Mouse (Mus musculus) c-Kit-positive CD71-positive TER-119-positive erythroid progenitor cells, embryonic 14.5 days (primary cell): ENCODE measurements around the gene Rpa1.
A peak's percentile ranks its signal among the peaks of the same experiment; 100 is the strongest.
"Not testable (repeated sequence)": the region's sequence is repeated elsewhere in the genome, so short reads cannot be mapped to it uniquely, and the experiment has no call there.

ENCODE experiments used
- DNase-seq: peaks from one replicate; pipeline ENCODE4 v3.0.0-alpha.2; 2013; ENCODE audit warnings: low spot score

Rpa1 gene

DNA sequence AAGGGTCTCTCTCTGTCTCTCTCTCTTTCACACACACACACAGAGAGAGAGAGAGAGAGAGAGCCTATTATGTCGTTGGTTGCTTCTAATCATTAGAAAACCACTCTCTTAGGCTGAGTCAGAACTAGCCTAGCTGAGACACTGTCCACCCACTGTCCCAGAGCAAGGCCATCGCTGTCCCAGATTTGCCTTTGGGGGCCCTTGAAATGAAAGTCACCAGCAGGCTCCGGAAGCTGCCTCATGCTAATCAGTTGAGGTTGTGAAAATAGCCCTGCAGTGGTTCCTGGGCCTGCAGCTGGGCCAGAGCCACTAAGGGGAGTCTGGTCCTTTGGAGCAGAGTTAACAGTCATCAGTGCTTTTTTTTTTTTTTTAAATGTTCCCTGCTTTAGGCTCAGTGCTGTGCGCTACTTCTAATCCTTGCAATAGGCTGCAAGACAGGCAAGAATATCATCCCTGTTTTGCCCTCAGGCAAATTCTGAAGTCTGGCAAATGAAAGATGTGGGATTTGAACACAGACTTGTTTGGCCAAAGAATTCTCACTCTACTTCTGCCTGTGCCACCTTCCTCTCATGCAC, 62.1 kb downstream of the Rpa1 start:
- no peak for DNase-seq

DNA sequence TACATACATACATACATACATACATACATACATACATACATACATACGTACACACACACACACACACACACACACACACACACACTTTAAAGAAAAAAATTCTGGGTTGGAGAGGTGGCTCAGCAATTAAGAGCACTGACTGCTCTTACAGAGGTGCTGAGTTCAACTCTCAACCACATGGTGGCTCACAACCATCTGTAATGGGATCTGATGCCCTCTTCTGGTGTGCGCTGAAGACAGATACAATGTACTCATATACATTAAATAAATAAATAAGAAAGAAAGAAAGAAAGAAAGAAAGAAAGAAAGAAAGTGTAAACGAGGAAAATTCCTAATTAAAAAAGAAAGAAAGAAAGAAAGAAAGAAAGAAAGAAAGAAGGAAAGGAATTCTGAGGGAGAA, 64.3 kb downstream of the Rpa1 start:
- DNase-seq, result not testable (repeated sequence)

DNA sequence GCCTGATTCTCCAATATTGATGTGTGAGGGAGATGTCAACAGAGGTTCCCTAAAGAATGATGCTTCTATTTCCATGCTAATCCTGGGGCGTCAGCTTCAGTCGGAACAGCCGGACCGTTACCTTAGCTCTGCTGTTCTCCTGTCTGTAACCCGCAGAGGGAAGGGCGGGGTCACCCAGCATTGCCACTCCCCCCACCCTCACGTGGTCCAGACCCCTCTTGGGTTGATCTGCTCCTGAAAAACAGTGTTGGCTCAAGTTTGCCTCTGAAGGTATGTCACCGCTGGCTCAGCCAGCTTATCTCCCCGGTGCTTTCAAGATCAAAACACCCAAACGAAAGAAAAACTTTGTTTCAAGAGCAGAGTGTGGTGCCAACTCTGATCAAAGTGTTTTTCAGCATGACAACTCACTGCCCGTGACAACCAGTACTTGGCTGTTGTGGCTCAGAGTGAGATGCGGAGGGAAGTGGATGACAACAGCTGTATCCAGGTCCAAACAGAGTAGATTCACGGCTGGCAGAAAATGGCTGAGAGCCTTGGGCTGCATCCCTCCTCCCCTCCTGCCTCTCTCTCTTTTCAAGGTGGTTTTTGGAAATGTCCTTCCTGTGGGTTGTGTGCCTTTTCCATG, 65.5 kb downstream of the Rpa1 start:
- no peak for DNase-seq

DNA sequence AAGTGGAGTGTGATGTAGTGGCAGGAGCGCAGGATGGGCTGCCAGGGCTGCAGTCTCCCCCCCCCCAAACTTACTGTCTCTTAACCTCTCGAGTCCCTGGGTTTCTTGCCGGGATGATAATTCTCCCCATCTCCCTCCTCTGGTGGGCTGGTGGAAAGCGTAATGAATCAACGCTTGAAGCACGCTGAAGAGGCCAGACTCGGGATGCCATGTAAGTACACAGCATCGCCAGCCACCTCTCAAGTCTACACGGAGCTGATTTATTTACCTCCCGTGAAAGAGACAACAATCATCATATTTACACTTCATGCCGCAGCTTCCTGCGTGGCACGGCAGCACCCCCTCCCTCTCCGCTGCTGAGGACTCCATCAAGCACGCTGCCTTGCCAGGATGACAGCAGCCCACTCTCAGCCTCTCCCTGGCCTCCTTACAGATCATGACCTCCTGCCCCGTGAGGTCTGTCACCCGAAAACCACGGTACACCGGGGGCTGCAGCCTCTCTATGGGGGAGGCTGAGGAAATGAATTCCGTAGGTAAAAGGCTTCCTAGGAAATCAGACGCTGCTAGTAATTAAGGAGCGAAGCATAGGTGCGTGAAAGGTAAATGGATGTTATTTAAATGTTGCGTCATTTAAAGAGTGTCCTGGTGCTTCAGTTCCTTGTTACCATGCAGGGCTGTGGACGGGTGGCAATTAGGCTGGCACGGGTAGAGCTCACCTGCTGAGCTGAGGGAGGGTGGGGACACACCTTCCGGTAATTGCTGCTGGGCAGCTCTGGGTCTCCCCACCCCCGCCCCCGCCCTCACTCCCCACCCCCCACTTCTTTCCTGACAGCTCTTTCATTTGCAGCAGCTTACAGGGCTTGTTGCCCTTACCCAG, 66.5 kb downstream of the Rpa1 start:
- DNase-seq, result no peak

DNA sequence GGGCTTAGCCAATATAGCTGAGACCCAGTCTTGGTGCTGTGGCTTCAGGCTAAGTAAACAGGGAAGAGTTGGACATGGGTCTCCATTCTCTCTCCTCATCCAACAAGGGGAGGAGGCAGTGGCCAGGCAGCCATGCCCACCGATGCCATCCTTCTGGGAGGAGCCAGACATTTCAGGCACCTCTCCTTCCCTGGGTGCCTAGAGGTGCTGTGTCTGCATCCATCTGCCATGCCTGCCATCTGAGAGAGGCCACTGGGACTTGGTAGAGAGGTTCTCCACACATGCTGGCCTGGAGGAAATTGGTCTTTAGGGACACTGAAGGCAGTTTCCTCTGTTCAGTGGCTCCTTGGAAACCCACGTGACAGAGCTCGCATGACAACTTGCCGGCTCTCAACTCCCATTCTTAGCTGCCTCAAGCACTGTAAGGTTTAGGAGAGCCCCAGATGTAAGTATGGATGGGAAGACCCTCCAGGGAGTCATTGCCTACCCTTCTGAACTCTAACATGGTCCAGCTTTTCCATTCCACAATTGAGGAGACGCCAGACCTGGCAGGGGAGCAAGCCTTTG, 67.6 kb downstream of the Rpa1 start:
- DNase-seq, result no peak

DNA sequence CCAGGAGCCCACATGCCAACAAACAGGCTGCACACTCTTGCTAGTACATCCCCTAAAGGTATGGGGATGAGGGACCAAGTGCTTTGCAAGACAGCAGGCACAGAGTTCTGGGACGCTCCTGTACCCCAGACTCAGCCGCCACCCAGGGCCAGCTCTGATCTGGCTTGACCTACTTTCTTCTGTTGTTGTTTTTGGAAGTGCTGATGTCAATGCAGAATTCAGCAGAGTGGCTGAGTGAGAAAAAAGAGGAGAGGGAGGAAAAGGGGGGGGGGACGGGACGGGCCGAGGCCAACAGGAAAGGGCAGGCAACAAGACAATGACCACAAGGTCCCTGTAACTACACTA, 68.1 kb downstream of the Rpa1 start:
- DNase-seq, result no peak

DNA sequence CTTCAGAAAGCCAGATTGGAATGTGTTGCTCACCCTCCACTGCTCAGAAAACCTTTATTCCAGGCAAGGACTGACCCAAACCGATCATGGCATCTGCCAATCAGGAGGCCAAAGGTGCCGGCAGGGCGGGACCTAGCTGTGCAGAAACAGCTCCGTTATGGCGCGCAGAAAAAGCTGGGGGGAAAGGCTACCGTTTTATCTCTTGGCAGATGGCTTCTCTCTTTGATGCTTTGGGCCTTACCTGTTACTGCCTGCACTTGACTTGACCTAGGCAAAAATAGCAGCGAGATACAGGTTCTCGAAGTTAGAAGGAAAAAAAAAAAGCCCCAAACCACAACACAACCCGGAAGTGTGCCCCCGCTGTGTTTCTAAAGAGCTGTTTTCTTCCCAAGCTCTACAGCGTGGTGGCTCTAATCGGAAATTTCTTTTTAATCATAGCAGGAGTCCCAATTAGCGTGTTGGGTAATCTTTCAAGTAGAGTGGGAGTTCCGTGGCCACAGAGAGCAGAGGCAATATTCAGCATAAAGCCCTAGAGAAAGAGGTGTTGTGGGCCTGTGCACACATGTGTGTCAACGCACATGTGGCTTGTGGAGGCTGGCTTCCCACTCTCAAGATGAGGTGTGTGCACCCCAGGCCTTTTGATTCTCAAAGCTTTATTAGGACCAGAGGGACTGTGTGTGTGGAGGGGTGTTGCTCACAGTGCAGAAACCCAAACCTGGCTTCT, 68.6 kb downstream of the Rpa1 start:
- DNase-seq, result peak; percentile 54

DNA sequence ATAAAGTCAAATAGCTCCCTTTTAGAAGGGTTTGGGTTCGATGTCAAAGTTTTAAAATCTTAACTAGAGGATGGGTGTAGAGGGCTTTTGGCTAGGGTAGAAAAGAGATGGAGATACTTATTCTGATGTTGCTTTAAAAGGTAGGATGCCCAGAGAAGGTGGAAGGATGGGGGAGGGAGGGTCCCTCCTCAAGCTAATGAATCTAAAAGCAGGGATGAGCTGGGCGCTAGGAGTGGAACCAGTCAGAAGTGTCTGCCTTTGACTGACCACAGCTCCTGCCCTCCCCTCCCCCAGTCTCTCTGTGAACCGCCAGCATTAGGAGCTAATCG, 69.1 kb downstream of the Rpa1 start:
- DNase-seq, result no peak

DNA sequence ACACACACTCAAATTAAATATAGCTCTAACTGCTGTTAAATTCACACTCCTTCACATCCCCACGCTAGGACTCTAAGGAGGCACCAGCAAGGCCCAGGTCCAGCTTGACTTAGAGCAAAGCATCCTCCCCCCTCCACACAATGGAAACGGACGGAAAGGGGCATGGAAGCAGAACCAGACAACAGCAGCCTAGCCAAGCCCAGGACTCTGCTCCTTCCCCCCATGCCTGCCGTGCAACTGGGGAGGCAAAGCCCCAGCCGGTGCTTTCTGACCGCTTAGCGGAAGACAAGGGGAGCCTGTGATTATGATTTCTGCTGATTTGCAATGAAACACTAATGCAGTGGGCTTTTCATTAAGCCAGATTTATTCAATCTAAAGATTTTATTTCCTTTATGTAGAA, 70.0 kb downstream of the Rpa1 start:
- no peak for DNase-seq

DNA sequence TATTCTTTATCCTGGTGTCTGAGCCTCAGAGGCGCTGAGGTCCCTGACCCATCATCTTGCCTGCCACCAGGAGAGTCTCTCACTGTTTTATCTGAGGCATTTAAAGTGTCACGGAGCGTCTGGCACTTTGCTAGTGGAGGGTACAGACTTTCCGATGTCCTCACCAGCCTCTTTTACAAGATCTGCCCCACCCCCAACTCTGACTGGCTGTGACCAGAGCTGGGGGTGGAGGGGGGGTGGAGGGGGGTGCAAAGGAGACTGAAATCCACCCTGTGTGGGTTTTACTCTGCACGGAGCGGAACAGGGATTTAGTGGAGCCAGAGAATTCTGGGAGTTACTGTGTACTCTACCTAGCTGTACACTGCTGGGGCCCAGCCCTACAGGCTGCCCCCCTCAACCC, 73.1 kb downstream of the Rpa1 start:
- no peak for DNase-seq

DNA sequence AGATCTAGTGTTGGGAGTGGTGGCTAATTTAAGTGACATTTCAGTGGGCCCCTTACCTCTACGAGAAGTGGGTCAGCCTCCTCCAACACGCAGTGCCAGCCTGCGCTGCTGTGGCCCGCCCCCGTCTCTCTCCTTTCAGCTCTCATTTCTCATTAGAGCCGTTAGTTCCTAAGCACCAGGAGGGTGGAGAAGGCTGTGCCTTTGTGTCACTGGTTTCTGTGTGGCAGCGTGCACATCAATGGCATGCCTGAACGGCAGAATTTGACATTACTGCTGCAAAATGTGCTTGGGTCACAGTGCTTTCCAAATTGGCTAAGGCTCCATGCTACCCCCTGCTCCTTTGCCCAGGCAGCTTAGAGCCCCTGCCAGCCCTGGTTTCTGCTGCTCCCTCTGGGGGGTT, 74.7 kb downstream of the Rpa1 start:
- no peak for DNase-seq

DNA sequence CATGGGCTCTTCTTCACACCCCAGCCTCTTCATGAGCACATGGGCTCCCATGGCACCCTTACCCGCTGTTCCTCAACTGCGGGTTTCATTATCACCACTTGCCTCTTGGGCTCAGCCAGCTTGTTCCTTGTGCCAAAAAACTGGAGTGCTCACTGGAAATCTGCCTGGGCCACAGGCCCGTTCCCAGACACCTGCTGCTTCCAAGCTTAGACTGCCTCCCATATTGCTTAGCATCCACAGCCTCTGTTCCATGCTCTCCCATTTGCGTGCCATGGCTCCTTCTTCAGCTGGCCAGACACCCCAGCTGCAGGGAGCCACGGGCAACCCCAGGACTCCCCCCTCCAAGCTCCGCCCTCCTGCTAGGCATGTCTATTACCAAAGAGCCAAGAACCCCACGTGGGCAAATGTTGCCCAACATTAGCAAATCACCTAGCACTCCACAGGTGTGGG, 77.1 kb downstream of the Rpa1 start:
- DNase-seq, result no peak

DNA sequence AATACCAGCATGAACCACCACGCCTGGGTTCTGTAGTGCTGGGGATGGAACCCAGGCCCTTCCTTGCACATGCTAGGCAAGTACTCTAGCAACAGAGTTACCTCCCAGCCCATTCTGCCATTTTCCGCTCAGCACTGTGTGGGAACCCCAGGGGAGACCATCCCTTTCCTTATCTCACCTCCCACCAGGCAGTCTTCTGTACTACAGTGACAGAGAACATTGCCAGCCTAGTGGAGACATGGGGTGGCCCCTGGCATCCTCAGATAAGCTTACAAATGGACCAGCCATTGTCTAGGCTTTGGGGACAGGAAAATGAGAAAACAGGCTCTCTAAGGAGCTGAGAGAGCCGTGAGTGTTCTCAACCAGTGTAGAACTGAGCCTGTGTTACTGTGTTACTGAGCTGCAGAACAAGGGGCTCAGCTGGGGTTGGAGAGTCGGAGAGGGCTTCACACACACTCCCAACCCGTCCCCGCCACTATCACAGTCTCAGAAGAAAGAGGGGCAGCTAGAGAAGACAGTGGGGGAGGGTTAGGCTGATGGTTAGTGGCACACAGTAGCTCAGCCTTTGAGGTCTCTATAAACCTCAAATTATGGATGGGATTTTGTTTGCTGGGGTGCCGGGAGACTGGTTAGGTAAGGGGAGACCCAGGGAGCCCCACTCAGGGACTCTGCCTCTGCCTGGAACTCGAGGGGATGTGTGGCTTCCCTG, 77.7 kb downstream of the Rpa1 start:
- DNase-seq, result peak; percentile 79

DNA sequence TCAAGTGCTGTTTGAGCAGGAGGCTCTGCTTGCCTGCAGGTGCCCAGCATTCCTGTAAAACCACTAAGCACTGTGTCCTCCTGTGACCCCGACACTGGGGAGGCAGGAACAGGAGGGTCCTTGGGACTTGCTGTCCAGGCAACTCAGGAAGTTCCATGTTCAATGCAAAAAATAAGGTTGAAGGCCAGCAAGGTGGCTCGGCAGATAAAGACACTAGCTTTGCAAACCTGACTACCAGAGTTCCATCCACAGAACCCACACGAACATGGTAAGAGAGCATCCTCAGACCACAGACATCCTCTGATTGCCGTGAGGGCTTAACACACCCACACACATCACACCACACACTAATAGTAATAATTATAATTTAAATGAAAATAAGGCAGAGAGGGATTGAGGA, 78.9 kb downstream of the Rpa1 start:
- peak; percentile 56 for DNase-seq

DNA sequence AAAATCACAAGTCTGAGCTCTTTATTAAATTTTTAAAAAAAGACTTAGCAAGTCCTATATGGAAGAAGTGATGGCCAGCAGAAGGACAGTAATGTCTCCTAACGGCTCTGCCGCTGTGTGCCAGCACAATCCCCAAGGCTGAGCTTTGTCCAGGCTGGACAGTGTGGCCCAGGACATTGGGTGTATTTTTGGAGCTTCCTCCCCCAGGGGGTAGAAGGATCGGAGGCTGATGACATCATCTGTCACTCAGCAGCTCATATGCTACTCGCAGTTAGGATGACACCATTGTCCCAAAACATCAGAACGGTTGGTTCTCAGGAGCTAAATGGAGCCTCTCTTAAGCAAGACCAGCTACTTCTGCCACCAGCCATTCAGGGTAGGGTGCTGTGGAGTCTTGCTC, 79.6 kb downstream of the Rpa1 start:
- no peak for DNase-seq

DNA sequence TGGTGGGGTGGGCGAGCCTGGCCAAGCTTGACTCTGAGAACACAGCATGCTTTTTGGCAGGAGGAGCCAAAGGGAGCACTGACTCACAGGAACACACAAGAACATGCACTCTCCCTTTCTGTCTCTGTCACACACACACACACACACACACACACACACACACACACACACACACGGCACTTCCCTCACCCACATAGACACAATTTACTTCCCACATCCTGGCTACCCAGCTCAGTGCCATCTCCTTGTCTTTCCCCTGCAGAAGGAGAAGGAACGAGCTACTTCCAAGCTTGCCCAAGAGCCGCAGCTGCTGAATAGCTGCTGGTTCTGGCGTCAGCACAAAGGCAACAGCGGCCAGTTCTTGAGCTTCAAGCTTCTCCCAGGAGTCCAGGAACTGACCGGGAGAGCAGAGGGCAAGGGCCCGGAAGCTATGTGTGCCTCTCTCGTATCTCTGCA, 80.3 kb downstream of the Rpa1 start:
- no peak for DNase-seq

DNA sequence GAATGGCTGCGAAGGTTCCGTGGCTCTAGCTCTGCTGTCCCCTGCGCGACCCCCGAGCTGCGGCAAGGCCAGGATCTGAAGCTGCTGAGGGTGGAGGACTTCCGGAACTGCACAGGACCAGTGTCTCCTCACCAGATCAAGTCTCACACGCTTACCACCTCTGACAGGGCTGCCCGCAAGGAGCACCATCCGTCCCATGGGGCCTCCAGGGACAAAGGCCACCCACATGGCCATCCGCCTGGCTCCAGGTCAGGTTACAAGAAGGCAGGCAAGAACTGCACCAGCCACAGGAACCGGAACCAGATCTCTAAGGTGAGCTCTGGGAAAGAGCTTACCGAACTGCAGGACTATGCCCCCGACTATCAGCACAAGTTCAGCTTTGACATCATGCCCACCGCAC, 82.6 kb downstream of the Rpa1 start:
- DNase-seq, result no peak

DNA sequence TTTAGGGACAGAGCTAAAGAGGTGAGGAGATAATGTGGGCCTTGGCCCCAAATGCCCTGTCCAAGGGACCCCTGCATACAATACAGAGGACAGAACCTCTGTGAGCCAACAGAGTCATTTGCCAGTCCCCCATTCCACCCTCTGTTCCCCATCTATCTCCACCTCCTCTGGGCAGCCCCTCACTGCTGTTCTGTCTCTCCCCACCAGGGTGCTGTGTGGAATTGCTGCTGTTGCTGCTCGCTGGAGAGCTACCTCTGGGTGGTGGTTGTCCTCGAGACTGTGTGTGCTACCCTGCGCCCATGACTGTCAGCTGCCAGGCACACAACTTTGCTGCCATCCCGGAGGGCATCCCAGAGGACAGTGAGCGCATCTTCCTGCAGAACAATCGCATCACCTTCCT, 83.6 kb downstream of the Rpa1 start:
- no peak for DNase-seq

DNA sequence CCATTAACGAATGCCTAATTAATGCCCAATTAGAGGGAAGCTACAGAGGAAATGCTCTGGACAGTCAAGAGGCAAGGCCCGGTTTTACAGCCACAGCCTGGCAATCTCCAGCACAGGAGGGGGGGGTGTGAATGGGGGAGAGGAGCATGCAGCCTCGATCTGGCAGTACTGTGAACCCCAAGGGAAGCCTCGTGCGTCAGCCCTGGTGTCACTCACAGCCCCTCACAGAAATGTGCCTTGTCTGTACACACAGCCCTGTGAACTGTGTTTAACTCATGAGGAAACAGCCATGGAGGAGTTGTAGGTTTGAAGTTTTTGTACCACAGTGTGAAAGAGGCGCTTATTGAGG, 84.2 kb downstream of the Rpa1 start:
- DNase-seq, result no peak

DNA sequence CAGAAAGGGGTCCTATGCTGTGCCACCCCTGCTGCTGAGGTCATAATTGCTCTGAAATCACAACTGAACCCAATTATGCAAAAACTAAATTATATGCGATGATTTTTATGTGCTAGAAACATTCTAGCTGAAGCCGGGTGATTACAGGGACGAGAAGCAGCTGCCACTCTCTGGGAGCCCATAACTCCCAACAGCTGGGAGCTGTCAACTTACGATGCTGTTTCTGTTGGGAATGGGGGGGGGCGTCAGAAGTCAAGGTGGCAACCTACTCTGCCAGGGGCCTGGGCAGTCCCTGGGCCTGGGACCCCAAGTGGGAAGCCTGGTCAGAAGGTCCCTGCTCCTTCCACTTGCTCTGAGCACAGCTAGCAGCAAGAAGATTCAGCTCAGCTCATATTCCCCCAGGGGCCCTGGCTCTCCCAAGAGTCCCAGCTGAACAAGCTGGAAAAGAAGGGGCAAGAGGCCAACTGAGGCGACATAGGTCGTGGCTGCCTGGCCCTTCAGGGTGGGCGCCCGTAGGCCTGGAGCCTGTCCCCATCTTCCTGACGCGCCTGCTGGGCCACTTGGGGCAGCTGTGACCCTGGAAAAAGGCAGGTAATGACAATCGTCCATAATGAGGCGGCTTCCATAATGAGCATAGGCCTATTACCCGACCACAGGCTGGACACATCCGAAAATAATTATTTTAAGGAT, 84.7 kb downstream of the Rpa1 start:
- DNase-seq, result no peak

DNA sequence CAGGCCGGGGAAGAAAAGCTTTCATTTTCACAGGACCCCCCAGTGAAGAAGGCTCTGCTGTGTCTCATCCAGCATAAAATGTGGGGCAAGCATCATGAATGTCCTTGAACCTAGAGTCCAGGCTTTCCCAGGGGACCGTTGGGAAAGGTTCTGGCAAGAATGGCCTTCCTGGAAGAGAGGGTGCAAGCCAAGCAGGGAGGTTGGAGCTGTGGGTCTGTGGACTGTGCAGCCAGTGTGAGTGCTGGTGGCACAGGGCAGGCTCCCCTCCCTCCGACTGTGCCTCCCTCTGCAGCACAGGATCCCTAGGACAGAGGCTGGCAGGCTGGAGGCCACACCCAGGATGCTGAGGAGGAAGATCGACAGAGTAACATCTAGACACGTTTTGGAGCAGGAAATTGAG, 85.3 kb downstream of the Rpa1 start:
- DNase-seq, result no peak
